Mouse (Mus musculus) testis, adult 2 months (tissue): ENCODE measurements around the gene Hist1h2bf.
"Not testable (repeated sequence)": the region's sequence is repeated elsewhere in the genome, so short reads cannot be mapped to it uniquely, and the experiment has no call there.

Experiments used
- CTCF ChIP-seq: fragments of 200-500 bp; IDR thresholded peaks from 2 replicates; pipeline ENCODE4 v1.5.1; 2012; ENCODE audit warnings: low read depth, mild to moderate bottlenecking, inconsistent platforms, low read length, moderate library complexity; ENCODE audit not compliant: control insufficient read depth, insufficient read depth, insufficient replicate concordance
- POLR2A ChIP-seq: fragments of 200-500 bp; IDR thresholded peaks from 2 replicates; pipeline ENCODE4 v1.6.1; 2012; ENCODE audit warnings: low read depth, mild to moderate bottlenecking, inconsistent platforms, low read length, moderate library complexity; ENCODE audit not compliant: control insufficient read depth

DNA sequence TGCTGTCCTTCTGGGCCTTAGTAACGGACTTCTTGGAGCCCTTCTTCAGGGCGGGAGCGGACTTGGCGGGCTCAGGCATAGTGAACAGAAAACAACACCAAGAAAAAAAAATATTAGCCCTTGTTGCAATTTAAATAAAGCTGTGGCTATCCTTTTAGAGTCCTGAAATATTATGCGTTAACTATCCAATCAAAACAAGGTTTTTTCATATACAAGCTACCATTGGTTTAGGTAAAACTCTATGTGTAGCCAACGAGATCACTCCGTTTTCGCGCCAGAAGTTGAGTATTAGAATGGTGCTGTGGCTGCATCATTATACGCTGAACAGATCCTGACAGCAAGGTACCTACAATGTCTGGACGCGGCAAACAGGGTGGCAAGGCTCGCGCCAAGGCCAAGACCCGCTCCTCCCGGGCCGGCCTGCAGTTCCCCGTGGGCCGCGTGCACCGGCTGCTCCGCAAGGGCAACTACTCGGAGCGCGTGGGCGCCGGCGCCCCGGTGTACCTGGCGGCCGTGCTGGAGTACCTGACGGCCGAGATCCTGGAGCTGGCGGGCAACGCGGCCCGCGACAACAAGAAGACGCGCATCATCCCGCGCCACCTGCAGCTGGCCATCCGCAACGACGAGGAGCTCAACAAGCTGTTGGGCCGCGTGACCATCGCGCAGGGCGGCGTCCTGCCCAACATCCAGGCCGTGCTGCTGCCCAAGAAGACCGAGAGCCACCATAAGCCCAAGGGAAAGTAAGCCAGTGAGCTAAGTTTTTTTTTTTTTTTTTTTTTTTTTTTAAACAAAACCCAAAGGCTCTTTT, 40.2 kb downstream of the Hist1h2bf start, which contains the start of gene Hist1h2af:
- TF ChIP-seq POLR2A, CTCF: not testable (repeated sequence)
